Mouse (Mus musculus) megakaryocyte, embryonic 14.5 days (primary cell): Measurements from ENCODE around the gene Pigu.

Source experiments
- FLI1 ChIP-seq: IDR thresholded peaks from 2 replicates; pipeline ENCODE4 v1.6.1; 2012; ENCODE audit warnings: low read length, inconsistent platforms, mixed read lengths
- GATA1 ChIP-seq: IDR thresholded peaks from 3 replicates; pipeline ENCODE4 v1.6.1; 2012; ENCODE audit warnings: mixed read lengths, low read length, inconsistent platforms, borderline replicate concordance

GRCm38 (mm10) chr2:155283793-155284192, 73.4 kb downstream of the Pigu start:
- no peak for TF ChIP-seq GATA1
- no peak for TF ChIP-seq FLI1
